Mouse (Mus musculus): ENCODE measurements around the gene Sertad1. TPM values are rescaled to one million over a fixed set of nuclear protein-coding genes. Genes with fewer than 3 reads are reported as not detected.

The Sertad1 gene
- polyA plus RNA-seq, 1 experiment, result 21.9 TPM

DNA sequence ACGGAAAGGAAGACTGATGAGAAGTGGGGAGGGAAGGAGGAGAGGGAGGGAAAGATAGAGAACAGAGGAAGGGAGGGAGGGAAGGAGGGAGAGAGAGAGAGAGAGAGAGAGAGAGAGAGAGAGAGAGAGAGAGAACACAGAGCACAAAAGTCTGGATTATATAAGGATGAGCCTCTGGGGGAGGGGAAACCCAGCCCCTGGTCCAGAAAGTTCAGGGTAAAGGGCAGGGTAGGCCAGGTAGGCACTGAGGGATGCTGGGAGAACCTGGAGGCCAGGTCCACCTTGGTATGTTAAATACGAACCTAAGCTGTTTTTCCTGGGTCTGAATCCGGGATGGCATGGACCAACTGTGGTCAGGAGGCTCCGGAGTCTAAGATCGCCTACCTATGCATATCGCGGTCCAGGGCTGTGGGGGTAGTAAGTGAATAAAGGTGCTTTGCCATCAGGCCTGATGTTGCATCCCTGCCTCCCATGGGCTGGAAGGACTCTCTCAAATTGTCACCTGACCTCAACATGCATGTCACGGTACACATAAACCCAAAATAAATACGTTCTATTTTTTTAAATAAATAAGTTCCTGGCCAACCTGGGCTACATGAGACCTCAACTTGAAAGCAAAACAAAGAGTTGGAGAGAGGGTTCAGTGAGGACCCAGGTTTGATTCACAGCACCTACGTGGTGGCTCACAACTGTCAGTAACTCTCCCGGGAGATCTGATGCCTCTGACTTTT is 15.2 kb upstream of the Sertad1 start:
- Histone ChIP-seq H3K36me3 (ENCODE audit: control insufficient read depth, insufficient read depth, low read length) (peaks cover 5% of the 10 kb centered on the region), H3K4me1 (ENCODE audit: control insufficient read depth, insufficient read depth, insufficient read length) (no peaks in the 10 kb centered on the region), H3K27me3 (ENCODE audit: control insufficient read depth, insufficient read depth, low read length) (no peaks in the 10 kb centered on the region), H3K27ac (ENCODE audit: insufficient read depth, low read length) (no peak overlapping the region), H3K4me3 (ENCODE audit: extremely low read depth, insufficient read depth, insufficient read length) (no peak overlapping the region)
- 93% methylated on average over 11 of the region's 11 CpGs for WGBS
- TF ChIP-seq POLR2A (IDR thresholded peaks at IDR 0.05; ENCODE audit: low read depth, low read length) (no peak), CTCF (IDR thresholded peaks at IDR 0.05; ENCODE audit: extremely low read depth, insufficient read depth, insufficient read length, insufficient replicate concordance) (no peak)
- DNase-seq (ENCODE audit: low read depth in 1 of 2, low spot score in 2 of 2), result no peak

DNA sequence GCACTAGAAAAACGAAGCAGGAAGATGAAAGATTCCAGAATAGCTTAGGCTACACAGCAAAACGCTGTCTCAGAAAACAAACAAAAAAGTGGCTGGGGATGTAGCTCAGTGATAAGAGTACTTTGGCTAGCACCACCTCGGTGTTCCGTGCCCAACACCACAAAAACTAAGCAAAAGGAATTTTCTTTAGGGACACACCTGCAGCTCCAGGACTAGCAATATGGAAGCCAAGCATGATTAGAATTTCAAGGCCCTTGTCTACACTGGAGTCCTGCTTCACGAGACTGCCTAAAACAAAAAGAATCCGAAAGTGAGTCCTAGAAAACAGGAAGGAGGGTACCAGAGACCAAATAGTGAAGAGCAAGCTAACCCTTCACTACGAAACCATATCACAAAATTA is 14.1 kb upstream of the Sertad1 start:
- no peak for DNase-seq (ENCODE audit: low read depth in 1 of 2, low spot score in 2 of 2)
- H3K4me3 ChIP-seq (ENCODE audit: extremely low read depth, insufficient read depth, insufficient read length), result peak overlapping the region; percentile 89

GRCm38 (mm10) chr7:27473156-27473834 is 13.4 kb upstream of the Sertad1 start, which contains the start of gene Sertad3:
Gene Sertad3, plus strand, starts transcription at chr7:27473768.
- under 1% methylated on average over 36 of the region's 36 CpGs for WGBS
- H3K36me3 ChIP-seq (ENCODE audit: control insufficient read depth, insufficient read depth, low read length), result peaks cover 9% of the 10 kb centered on the region
- peak within 1 kb of the TSS; percentile 89 for H3K4me3 ChIP-seq (ENCODE audit: extremely low read depth, insufficient read depth, insufficient read length)
- H3K27me3 ChIP-seq (ENCODE audit: control insufficient read depth, insufficient read depth, low read length), result no peaks in the 10 kb centered on the region
- TF ChIP-seq POLR2A (IDR thresholded peaks at IDR 0.05; ENCODE audit: low read depth, low read length) (peak; percentile 34; the same call in 1 of the 2 replicates), CTCF (IDR thresholded peaks at IDR 0.05; ENCODE audit: extremely low read depth, insufficient read depth, insufficient read length, insufficient replicate concordance) (no peak)
- peak within 1 kb of the TSS; percentile 93 for H3K27ac ChIP-seq (ENCODE audit: insufficient read depth, low read length)
- H3K4me1 ChIP-seq (ENCODE audit: control insufficient read depth, insufficient read depth, insufficient read length), result no peaks in the 10 kb centered on the region
- peak; percentile 97 to 98 for DNase-seq (ENCODE audit: low read depth in 1 of 2, low spot score in 2 of 2)

More for the DNA sequence above, 14.1 kb upstream of the Sertad1 start:
- Histone ChIP-seq H3K27ac (ENCODE audit: insufficient read depth, low read length) (peak overlapping the region; percentile 83), H3K36me3 (ENCODE audit: control insufficient read depth, insufficient read depth, low read length) (peaks cover 9% of the 10 kb centered on the region), H3K4me1 (ENCODE audit: control insufficient read depth, insufficient read depth, insufficient read length) (no peaks in the 10 kb centered on the region), H3K27me3 (ENCODE audit: control insufficient read depth, insufficient read depth, low read length) (no peaks in the 10 kb centered on the region)
- no peak for TF ChIP-seq CTCF (IDR thresholded peaks at IDR 0.05; ENCODE audit: extremely low read depth, insufficient read depth, insufficient read length, insufficient replicate concordance)
- TF ChIP-seq POLR2A (IDR thresholded peaks at IDR 0.05; ENCODE audit: low read depth, low read length), result no peak
- WGBS, result 8% methylated on average over 7 of the region's 7 CpGs

GRCm38 (mm10) chr7:27473835-27474489 is 12.7 kb upstream of the Sertad1 start:
- no peaks in the 10 kb centered on the region for H3K27me3 ChIP-seq (ENCODE audit: control insufficient read depth, insufficient read depth, low read length)
- TF ChIP-seq CTCF (IDR thresholded peaks at IDR 0.05; ENCODE audit: extremely low read depth, insufficient read depth, insufficient read length, insufficient replicate concordance) (no peak), POLR2A (IDR thresholded peaks at IDR 0.05; ENCODE audit: low read depth, low read length) (no peak)
- DNase-seq (ENCODE audit: low read depth in 1 of 2, low spot score in 2 of 2), result peak in 1 of 2 experiments; percentile 28
- peak overlapping the region; percentile 89 for H3K4me3 ChIP-seq (ENCODE audit: extremely low read depth, insufficient read depth, insufficient read length)
- peaks cover 9% of the 10 kb centered on the region for H3K36me3 ChIP-seq (ENCODE audit: control insufficient read depth, insufficient read depth, low read length)
- H3K4me1 ChIP-seq (ENCODE audit: control insufficient read depth, insufficient read depth, insufficient read length), result no peaks in the 10 kb centered on the region
- peak overlapping the region; percentile 93 for H3K27ac ChIP-seq (ENCODE audit: insufficient read depth, low read length)
- WGBS, result under 1% methylated on average over 34 of the region's 34 CpGs

- 1% methylated on average over 23 of the region's 23 CpGs for WGBS
- Histone ChIP-seq H3K27me3 (ENCODE audit: control insufficient read depth, insufficient read depth, low read length) (no peaks in the 10 kb centered on the region), H3K4me1 (ENCODE audit: control insufficient read depth, insufficient read depth, insufficient read length) (no peaks in the 10 kb centered on the region), H3K4me3 (ENCODE audit: extremely low read depth, insufficient read depth, insufficient read length) (peak overlapping the region; percentile 89), H3K27ac (ENCODE audit: insufficient read depth, low read length) (peak overlapping the region; percentile 93), H3K36me3 (ENCODE audit: control insufficient read depth, insufficient read depth, low read length) (peaks cover 9% of the 10 kb centered on the region)
- TF ChIP-seq POLR2A (IDR thresholded peaks at IDR 0.05; ENCODE audit: low read depth, low read length), result no peak
- TF ChIP-seq CTCF (IDR thresholded peaks at IDR 0.05; ENCODE audit: extremely low read depth, insufficient read depth, insufficient read length, insufficient replicate concordance), result peak; percentile 31; the same call in 1 of the 2 replicates
- DNase-seq (ENCODE audit: low read depth in 1 of 2, low spot score in 2 of 2), result peak; percentile 95 to 99
Measured at GRCm38 (mm10) chr7:27474490-27474954, 12.2 kb upstream of the Sertad1 start.

GRCm38 (mm10) chr7:27475596-27475995 is 11.1 kb upstream of the Sertad1 start:
- Histone ChIP-seq H3K27me3 (ENCODE audit: control insufficient read depth, insufficient read depth, low read length) (no peaks in the 10 kb centered on the region), H3K36me3 (ENCODE audit: control insufficient read depth, insufficient read depth, low read length) (peaks cover 9% of the 10 kb centered on the region), H3K27ac (ENCODE audit: insufficient read depth, low read length) (no peak overlapping the region), H3K4me1 (ENCODE audit: control insufficient read depth, insufficient read depth, insufficient read length) (no peaks in the 10 kb centered on the region), H3K4me3 (ENCODE audit: extremely low read depth, insufficient read depth, insufficient read length) (no peak overlapping the region)
- no peak for TF ChIP-seq POLR2A (IDR thresholded peaks at IDR 0.05; ENCODE audit: low read depth, low read length)
- no peak for TF ChIP-seq CTCF (IDR thresholded peaks at IDR 0.05; ENCODE audit: extremely low read depth, insufficient read depth, insufficient read length, insufficient replicate concordance)
- WGBS, result 96% methylated on average over 2 of the region's 2 CpGs
- no peak for DNase-seq (ENCODE audit: low read depth in 1 of 2, low spot score in 2 of 2)

All from spleen, adult 2 months (tissue).